Mouse (Mus musculus): ENCODE data around the gene Znrd1. TPM values are rescaled to one million over a fixed set of nuclear protein-coding genes. Genes with fewer than 3 reads are reported as not detected.

Znrd1 gene
- polyA plus RNA-seq, 1 experiment: 55.0 TPM

- no peak overlapping the region for H3K4me3 ChIP-seq (ENCODE audit: insufficient read depth, low read length)
- H3K4me1 ChIP-seq (ENCODE audit: control insufficient read depth, insufficient read depth, low read length): no peaks in the 10 kb centered on the region
- H3K27ac ChIP-seq (ENCODE audit: insufficient read depth, low read length): no peak overlapping the region
- TF ChIP-seq CTCF (IDR thresholded peaks at IDR 0.05; ENCODE audit: borderline replicate concordance, insufficient read depth, low read length): no peak
- TF ChIP-seq POLR2A (IDR thresholded peaks at IDR 0.05; ENCODE audit: low read depth, low read length): no peak
Observed at GRCm38 (mm10) chr17:36909802-36910201, 48.6 kb downstream of the Znrd1 start.

DNA sequence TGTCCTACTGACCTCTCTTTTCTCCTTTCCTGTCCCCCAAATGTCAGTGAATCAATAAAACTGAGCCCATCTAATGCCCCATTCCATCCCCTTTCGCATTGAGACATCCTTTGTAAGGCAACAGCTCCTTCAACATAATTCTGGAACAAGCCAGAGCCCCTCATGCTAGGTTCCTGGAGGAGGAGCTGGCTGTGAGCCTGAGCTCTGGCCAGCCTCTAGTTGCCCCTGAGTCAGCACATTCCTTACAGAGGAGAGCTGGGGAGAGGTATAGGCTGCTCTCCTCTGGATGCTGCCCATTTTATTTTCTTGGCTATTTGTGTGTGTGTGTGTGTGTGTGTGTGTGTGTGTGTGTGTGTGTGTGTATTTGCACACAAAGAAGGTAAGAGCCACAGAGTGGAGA lies 50.1 kb downstream of the Znrd1 start:
- no peaks in the 10 kb centered on the region for H3K4me1 ChIP-seq (ENCODE audit: control insufficient read depth, insufficient read depth, low read length)
- no peak overlapping the region for H3K4me3 ChIP-seq (ENCODE audit: insufficient read depth, low read length)
- no peak overlapping the region for H3K27ac ChIP-seq (ENCODE audit: insufficient read depth, low read length)
- TF ChIP-seq CTCF (IDR thresholded peaks at IDR 0.05; ENCODE audit: borderline replicate concordance, insufficient read depth, low read length) (no peak), POLR2A (IDR thresholded peaks at IDR 0.05; ENCODE audit: low read depth, low read length) (no peak)

Other genes with a start within 250 kb of the Znrd1 start
- gene H2-M10.5, start 185.6 kb downstream of the Znrd1 start, polyA plus RNA-seq (2011; ENCODE audit: insufficient read length, low read depth, missing spikeins): not detected in 2 replicates
- gene H2-M10.6, start 146.4 kb downstream of the Znrd1 start, polyA plus RNA-seq (2011; ENCODE audit: insufficient read length, low read depth, missing spikeins): not detected in 2 replicates
- gene Trim26, start 121.4 kb downstream of the Znrd1 start, polyA plus RNA-seq (2011; ENCODE audit: insufficient read length, low read depth, missing spikeins): 46.6 and 49.5 TPM in 2 replicates
- not detected in 2 replicates for gene Trim15, start 91.3 kb downstream of the Znrd1 start, polyA plus RNA-seq (2011; ENCODE audit: insufficient read length, low read depth, missing spikeins)
- gene Trim10, start 89.0 kb downstream of the Znrd1 start, polyA plus RNA-seq (2011; ENCODE audit: insufficient read length, low read depth, missing spikeins): not detected in 2 replicates
- not detected in 2 replicates for gene Trim40, start 68.4 kb downstream of the Znrd1 start, polyA plus RNA-seq (2011; ENCODE audit: insufficient read length, low read depth, missing spikeins)
- gene Trim31, start 60.4 kb downstream of the Znrd1 start, polyA plus RNA-seq (2011; ENCODE audit: insufficient read length, low read depth, missing spikeins): not detected in 2 replicates
- 0.44 and 0.92 TPM in 2 replicates for gene Rnf39, start 15.6 kb downstream of the Znrd1 start, polyA plus RNA-seq (2011; ENCODE audit: insufficient read length, low read depth, missing spikeins)
- 60.4 and 65.2 TPM in 2 replicates for gene Ppp1r11, start 6.8 kb downstream of the Znrd1 start, polyA plus RNA-seq (2011; ENCODE audit: insufficient read length, low read depth, missing spikeins)
- gene Znrd1as, start within 50 bp of the Znrd1 start, polyA plus RNA-seq (2011; ENCODE audit: insufficient read length, low read depth, missing spikeins): 9.0 and 11.6 TPM in 2 replicates
- not detected in 2 replicates for gene 2410137M14Rik, start 22.7 kb upstream of the Znrd1 start, polyA plus RNA-seq (2011; ENCODE audit: insufficient read length, low read depth, missing spikeins)
- 0.51 and 1.1 TPM in 2 replicates for gene H2-M5, start 31.0 kb upstream of the Znrd1 start, polyA plus RNA-seq (2011; ENCODE audit: insufficient read length, low read depth, missing spikeins)
- 67.2 and 80.0 TPM in 2 replicates for gene Zfp57, start 42.6 kb upstream of the Znrd1 start, polyA plus RNA-seq (2011; ENCODE audit: insufficient read length, low read depth, missing spikeins)
- not detected in 2 replicates for gene Mog, start 64.8 kb upstream of the Znrd1 start, polyA plus RNA-seq (2011; ENCODE audit: insufficient read length, low read depth, missing spikeins)
- gene Gabbr1, start 87.4 kb upstream of the Znrd1 start, polyA plus RNA-seq (2011; ENCODE audit: insufficient read length, low read depth, missing spikeins): 49.1 and 56.8 TPM in 2 replicates
- gene Olfr90, start 129.9 kb upstream of the Znrd1 start, polyA plus RNA-seq (2011; ENCODE audit: insufficient read length, low read depth, missing spikeins): not detected in 2 replicates
- not detected in 2 replicates for gene Olfr91, start 139.7 kb upstream of the Znrd1 start, polyA plus RNA-seq (2011; ENCODE audit: insufficient read length, low read depth, missing spikeins)
- not detected in 2 replicates for gene Olfr92, start 161.5 kb upstream of the Znrd1 start, polyA plus RNA-seq (2011; ENCODE audit: insufficient read length, low read depth, missing spikeins)
- not detected in 2 replicates for gene Olfr93, start 202.9 kb upstream of the Znrd1 start, polyA plus RNA-seq (2011; ENCODE audit: insufficient read length, low read depth, missing spikeins)
- gene Ubd, start 235.3 kb upstream of the Znrd1 start, polyA plus RNA-seq (2011; ENCODE audit: insufficient read length, low read depth, missing spikeins): not detected in 2 replicates
- not detected in 2 replicates for gene Olfr94, start 242.4 kb upstream of the Znrd1 start, polyA plus RNA-seq (2011; ENCODE audit: insufficient read length, low read depth, missing spikeins)

Measured in embryonic fibroblast, embryonic 13.5 days (primary cell).